Mouse (Mus musculus): ENCODE measurements around the gene Rhd.

GRCm38 (mm10) chr4:134929536-134929935 is 65.2 kb downstream of the Rhd start:
- no peak for TF ChIP-seq CTCF (IDR thresholded peaks at IDR 0.05; ENCODE audit: extremely low read depth, insufficient read depth, low read length)
- no peak for TF ChIP-seq POLR2A (IDR thresholded peaks at IDR 0.05; ENCODE audit: extremely low read depth, insufficient read depth, low read length)
